9 mouse cellular contexts compared by ENCODE assay signal in the genomic region with DNA sequence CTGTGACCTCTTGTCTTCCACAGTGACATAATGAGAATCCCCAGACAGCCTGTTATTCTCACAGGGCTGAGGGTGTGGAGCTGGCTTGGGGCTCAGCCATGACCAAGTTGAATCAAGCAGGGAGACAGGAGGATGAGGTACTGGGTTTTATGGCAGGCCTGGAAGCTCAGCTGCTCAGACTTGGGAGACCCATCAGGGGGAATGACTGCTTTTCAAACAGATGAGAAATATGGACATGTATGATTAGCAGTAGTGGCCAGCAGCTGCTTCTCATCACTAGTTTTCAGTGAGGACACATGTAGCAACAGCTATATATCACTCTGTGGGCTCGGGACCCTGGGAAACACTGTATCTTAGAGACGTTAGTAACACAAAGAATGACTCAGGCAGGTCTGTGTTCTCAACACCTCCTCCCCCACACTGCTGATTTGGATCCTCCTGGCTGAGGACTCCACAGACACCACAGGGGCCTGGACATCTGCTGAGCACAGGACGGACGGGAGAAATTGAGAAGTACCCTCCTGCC.
DNase-seq lines count a peak whose midpoint lies in the region; ATAC-seq and TF ChIP-seq lines count a peak whose summit lies in the region.
"Had no signal": no experiment of that assay in that cellular context is flagged by ENCODE, and none has a peak within 500 bp of the region (broad histone marks: within the 10 kb centered on the region; RNA-seq: fewer than 3 reads in every experiment).

No protein-coding gene starts in this region.

- no peak overlapping the region for H3K4me3 ChIP-seq in gastrocnemius, adult 2 months
- no peak overlapping the region for H3K4me3 ChIP-seq in forebrain, embryonic 12.5 days (replicated peaks)
- no peak overlapping the region for H3K4me3 ChIP-seq in forebrain, embryonic 16.5 days (replicated peaks; ENCODE audit: low read length)
- H3K4me3 ChIP-seq: limb, embryonic 12.5 days had no signal

- no peaks in the 10 kb centered on the region for H3K27me3 ChIP-seq in forebrain, embryonic 12.5 days
- H3K27me3 ChIP-seq in forebrain, embryonic 16.5 days (replicated peaks; ENCODE audit: control insufficient read depth, insufficient read depth, low read length) = no peaks in the 10 kb centered on the region
- H3K27me3 ChIP-seq: limb, embryonic 12.5 days had no signal

- H3K27ac ChIP-seq in gastrocnemius, adult 2 months = peak overlapping the region; percentile 70
- H3K27ac ChIP-seq in forebrain, embryonic 12.5 days = no peak overlapping the region
- H3K27ac ChIP-seq in forebrain, embryonic 16.5 days (ENCODE audit: low read length) = no peak overlapping the region
- H3K27ac ChIP-seq: limb, embryonic 12.5 days had no signal

- 65% methylated on average over 4 of the region's 4 CpGs for WGBS in forebrain, embryonic 12.5 days
- 64% methylated on average over 4 of the region's 4 CpGs for WGBS in forebrain, embryonic 16.5 days

- intact Hi-C loops in gastrocnemius, adult 2 months (cut with DNase I) = no loop called here
- intact Hi-C loops in heart, postnatal 14 days (cut with DNase I) = no loop called here

- no peaks in the 10 kb centered on the region for H3K9me3 ChIP-seq in forebrain, embryonic 12.5 days
- no peaks in the 10 kb centered on the region for H3K9me3 ChIP-seq in forebrain, embryonic 16.5 days (ENCODE audit: control insufficient read depth, low read length)
- H3K9me3 ChIP-seq: limb, embryonic 12.5 days had no signal

- TF ChIP-seq CTCF in gastrocnemius, adult 2 months (IDR thresholded peaks at IDR 0.05) = no peak

- H3K4me2 ChIP-seq in forebrain, embryonic 12.5 days = no peak overlapping the region
- H3K4me2 ChIP-seq in forebrain, embryonic 16.5 days (ENCODE audit: low read length) = no peak overlapping the region
- H3K4me2 ChIP-seq: limb, embryonic 12.5 days had no signal

- H3K4me1 ChIP-seq in forebrain, embryonic 12.5 days = no peaks in the 10 kb centered on the region
- H3K4me1 ChIP-seq in forebrain, embryonic 16.5 days (replicated peaks; ENCODE audit: control insufficient read depth, insufficient read depth, low read length) = no peaks in the 10 kb centered on the region

- ATAC-seq in forebrain, embryonic 12.5 days (ENCODE audit: low FRiP score) = no peak
- no peak for ATAC-seq in forebrain, embryonic 16.5 days

- DNase-seq in gastrocnemius, adult 2 months = no peak
- no peak for DNase-seq in gastrocnemius, postnatal 10 days
- DNase-seq in cerebellum, adult 9-11 months = peak; percentile 7
- peak; percentile 24 to 55 for DNase-seq in heart, postnatal 14 days
- DNase-seq in left cerebral cortex, adult 18-20 months (ENCODE audit: low spot score in 2 of 2) = peak; percentile 52 to 58
- peak; percentile 53 for DNase-seq in right cerebral cortex, postnatal 25 days

- no peak overlapping the region for H3K9ac ChIP-seq in forebrain, embryonic 12.5 days
- no peak overlapping the region for H3K9ac ChIP-seq in forebrain, embryonic 16.5 days (replicated peaks; ENCODE audit: low read depth, low read length)
- H3K9ac ChIP-seq: limb, embryonic 12.5 days had no signal

- no peaks in the 10 kb centered on the region for H3K36me3 ChIP-seq in forebrain, embryonic 12.5 days (replicated peaks)
- H3K36me3 ChIP-seq in forebrain, embryonic 16.5 days (ENCODE audit: control insufficient read depth, insufficient read depth) = no peaks in the 10 kb centered on the region
- H3K36me3 ChIP-seq: limb, embryonic 12.5 days had no signal

Comparison
In these comparisons a context has a peak if more than half of its experiments do, and no peak if none do; other contexts are left out.
1. DNase-seq: peak in cerebellum, adult 9-11 months (single experiment), heart, postnatal 14 days (2 of 2), left cerebral cortex, adult 18-20 months (2 of 2) and right cerebral cortex, postnatal 25 days (single experiment); none in gastrocnemius, adult 2 months (single experiment) and gastrocnemius, postnatal 10 days (single experiment).